Mouse (Mus musculus): ENCODE measurements around the gene Igf1. TPM values are rescaled to one million over a fixed set of nuclear protein-coding genes. Genes with fewer than 3 reads are reported as not detected.
A peak's percentile ranks its signal among the peaks of the same experiment; 100 is the strongest.

Gene Igf1
- polyA plus RNA-seq, 1 experiment from 2014 or later: 24.1 TPM

- Histone ChIP-seq H3K27ac (no peak overlapping the region), H3K4me1 (0 out of 2 replicates have a peak, but pooled peaks cover 7% of the 10 kb centered on the region), H3K4me3 (no peak overlapping the region), H3K27me3 (ENCODE audit: insufficient read depth, poor library complexity, severe bottlenecking) (no peaks in the 10 kb centered on the region), H3K9me3 (no peaks in the 10 kb centered on the region), H3K36me3 (no peaks in the 10 kb centered on the region)
- DNase-seq (ENCODE audit: low spot score): no peak
- WGBS: 53% methylated on average over 4 of the region's 4 CpGs
Measured at GRCm38 (mm10) chr10:87847882-87848281, 10.2 kb upstream of the Igf1 start.

- Histone ChIP-seq H3K9me3 (no peaks in the 10 kb centered on the region), H3K4me1 (0 out of 2 replicates have a peak, but pooled peaks cover 7% of the 10 kb centered on the region), H3K4me3 (no peak overlapping the region), H3K27me3 (ENCODE audit: insufficient read depth, poor library complexity, severe bottlenecking) (no peaks in the 10 kb centered on the region), H3K36me3 (no peaks in the 10 kb centered on the region), H3K27ac (no peak overlapping the region)
- no peak for DNase-seq (ENCODE audit: low spot score)
- 48% methylated on average over 2 of the region's 2 CpGs for WGBS
Measured at GRCm38 (mm10) chr10:87848419-87848818, 9.6 kb upstream of the Igf1 start.

GRCm38 (mm10) chr10:87851492-87851891, 6.6 kb upstream of the Igf1 start:
- WGBS: 61% methylated on average over 3 of the region's 3 CpGs
- no peaks in the 10 kb centered on the region for H3K27me3 ChIP-seq (ENCODE audit: insufficient read depth, poor library complexity, severe bottlenecking)
- DNase-seq (ENCODE audit: low spot score): no peak
- H3K27ac ChIP-seq: no peak overlapping the region
- no peaks in the 10 kb centered on the region for H3K36me3 ChIP-seq
- peaks cover 16% of the 10 kb centered on the region for H3K4me1 ChIP-seq
- H3K4me3 ChIP-seq: no peak overlapping the region
- H3K9me3 ChIP-seq: no peaks in the 10 kb centered on the region

GRCm38 (mm10) chr10:87854408-87854807, 3.7 kb upstream of the Igf1 start:
- Histone ChIP-seq H3K4me3 (no peak overlapping the region), H3K27ac (no peak overlapping the region), H3K4me1 (peaks cover 41% of the 10 kb centered on the region), H3K27me3 (ENCODE audit: insufficient read depth, poor library complexity, severe bottlenecking) (no peaks in the 10 kb centered on the region), H3K36me3 (no peaks in the 10 kb centered on the region), H3K9me3 (no peaks in the 10 kb centered on the region)
- no peak for DNase-seq (ENCODE audit: low spot score)
- WGBS: 6% methylated on average over 5 of the region's 5 CpGs

- Histone ChIP-seq H3K4me1 (peaks cover 42% of the 10 kb centered on the region), H3K27me3 (ENCODE audit: insufficient read depth, poor library complexity, severe bottlenecking) (no peaks in the 10 kb centered on the region)
Measured at GRCm38 (mm10) chr10:87855423-87856122, 2.5 kb upstream of the Igf1 start.

GRCm38 (mm10) chr10:87857215-87857955, 680 bp upstream of the Igf1 start:
- Histone ChIP-seq H3K27ac (peak overlapping the region; percentile 69; the same call in 1 of the 2 replicates), H3K27me3 (ENCODE audit: insufficient read depth, poor library complexity, severe bottlenecking) (no peaks in the 10 kb centered on the region), H3K4me1 (peaks cover 46% of the 10 kb centered on the region), H3K9me3 (no peaks in the 10 kb centered on the region), H3K4me3 (no peak overlapping the region), H3K36me3 (no peaks in the 10 kb centered on the region)
- DNase-seq (ENCODE audit: low spot score): no peak
- 49% methylated on average over 8 of the region's 8 CpGs for WGBS

More at GRCm38 (mm10) chr10:87855423-87856122, 2.5 kb upstream of the Igf1 start:
- Histone ChIP-seq H3K27ac (peak overlapping the region; percentile 42; the same call in 1 of the 2 replicates), H3K36me3 (no peaks in the 10 kb centered on the region), H3K9me3 (no peaks in the 10 kb centered on the region), H3K4me3 (no peak overlapping the region)
- no peak for DNase-seq (ENCODE audit: low spot score)
- WGBS: 68% methylated on average over 13 of the region's 13 CpGs

GRCm38 (mm10) chr10:87858939-87859338, 874 bp downstream of the Igf1 start:
- Histone ChIP-seq H3K27ac (peak overlapping the region; percentile 79; the same call in 1 of the 2 replicates), H3K36me3 (no peaks in the 10 kb centered on the region), H3K4me3 (peak overlapping the region; percentile 63), H3K4me1 (peaks cover 49% of the 10 kb centered on the region), H3K9me3 (no peaks in the 10 kb centered on the region), H3K27me3 (ENCODE audit: insufficient read depth, poor library complexity, severe bottlenecking) (no peaks in the 10 kb centered on the region)
- 26% methylated on average over 6 of the region's 6 CpGs for WGBS
- DNase-seq (ENCODE audit: low spot score): no peak

GRCm38 (mm10) chr10:87859453-87859852, 1.4 kb downstream of the Igf1 start:
- no peaks in the 10 kb centered on the region for H3K27me3 ChIP-seq (ENCODE audit: insufficient read depth, poor library complexity, severe bottlenecking)
- 23% methylated on average over 10 of the region's 10 CpGs for whole genome bisulfite sequencing
- H3K9me3 ChIP-seq: no peaks in the 10 kb centered on the region
- DNase-seq (ENCODE audit: low spot score): no peak
- no peaks in the 10 kb centered on the region for H3K36me3 ChIP-seq
- peak overlapping the region; percentile 79; the same call in 1 of the 2 replicates for H3K27ac ChIP-seq
- peak overlapping the region; percentile 63 for H3K4me3 ChIP-seq
- H3K4me1 ChIP-seq: peaks cover 49% of the 10 kb centered on the region

GRCm38 (mm10) chr10:87860181-87861103, 2.4 kb downstream of the Igf1 start:
- no peaks in the 10 kb centered on the region for H3K27me3 ChIP-seq (ENCODE audit: insufficient read depth, poor library complexity, severe bottlenecking)
- H3K27ac ChIP-seq: peak overlapping the region; percentile 79
- no peaks in the 10 kb centered on the region for H3K9me3 ChIP-seq
- H3K4me3 ChIP-seq: peak overlapping the region; percentile 63
- 7% methylated on average over 30 of the region's 30 CpGs for WGBS
- peaks cover 44% of the 10 kb centered on the region for H3K4me1 ChIP-seq
- no peaks in the 10 kb centered on the region for H3K36me3 ChIP-seq
- DNase-seq (ENCODE audit: low spot score): no peak

- H3K27me3 ChIP-seq (ENCODE audit: insufficient read depth, poor library complexity, severe bottlenecking): no peaks in the 10 kb centered on the region
- no peaks in the 10 kb centered on the region for H3K9me3 ChIP-seq
- H3K4me3 ChIP-seq: peak overlapping the region; percentile 63
- H3K36me3 ChIP-seq: no peaks in the 10 kb centered on the region
- peak overlapping the region; percentile 79 for H3K27ac ChIP-seq
- peaks cover 38% of the 10 kb centered on the region for H3K4me1 ChIP-seq
- 75% methylated on average over 6 of the region's 6 CpGs for WGBS
- no peak for DNase-seq (ENCODE audit: low spot score)
Measured at GRCm38 (mm10) chr10:87861104-87861455, 3.0 kb downstream of the Igf1 start.

- H3K27ac ChIP-seq: no peak overlapping the region
- no peak for DNase-seq (ENCODE audit: low spot score)
- H3K27me3 ChIP-seq (ENCODE audit: insufficient read depth, poor library complexity, severe bottlenecking): no peaks in the 10 kb centered on the region
- H3K4me3 ChIP-seq: no peak overlapping the region
- no peaks in the 10 kb centered on the region for H3K36me3 ChIP-seq
- 58% methylated on average over 7 of the region's 7 CpGs for WGBS
- H3K9me3 ChIP-seq: no peaks in the 10 kb centered on the region
- peaks cover 26% of the 10 kb centered on the region for H3K4me1 ChIP-seq
Measured at GRCm38 (mm10) chr10:87862899-87863298, 4.8 kb downstream of the Igf1 start.

GRCm38 (mm10) chr10:87863326-87863725, 5.3 kb downstream of the Igf1 start:
- H3K4me3 ChIP-seq: no peak overlapping the region
- WGBS: 63% methylated on average over 4 of the region's 4 CpGs
- H3K27me3 ChIP-seq (ENCODE audit: insufficient read depth, poor library complexity, severe bottlenecking): no peaks in the 10 kb centered on the region
- H3K36me3 ChIP-seq: no peaks in the 10 kb centered on the region
- H3K9me3 ChIP-seq: no peaks in the 10 kb centered on the region
- no peak overlapping the region for H3K27ac ChIP-seq
- H3K4me1 ChIP-seq: peaks cover 22% of the 10 kb centered on the region
- DNase-seq (ENCODE audit: low spot score): no peak
